Mouse (Mus musculus) thymus, postnatal 0 days (tissue): ENCODE results near the gene Spsb3. TPM values are rescaled to one million over a fixed set of nuclear protein-coding genes. Genes with fewer than 3 reads are reported as not detected.

Source experiments
- polyA plus RNA-seq: library from polyadenylated mRNA; unstranded; fragments of >200 nt; fragmentation: Nextera tagmentation; extraction: Ambion mirVana; gene quantifications from 2 replicates; pipeline ENCODE4 v1.2.1, GENCODE M21; 2015

Spsb3 gene
- polyA plus RNA-seq, 1 experiment from 2014 or later, result 97.8 TPM

Other genes starting within 250 kb of the Spsb3 start
- 11.3 and 11.9 TPM in 2 replicates for gene Slc9a3r2, start 236.3 kb upstream of the Spsb3 start, polyA plus RNA-seq
- gene Npw, start 228.2 kb upstream of the Spsb3 start, polyA plus RNA-seq, result 0.21 TPM in 1 of 2 replicates, not detected in the other
- 11.6 and 14.5 TPM in 2 replicates for gene Zfp598, start 217.0 kb upstream of the Spsb3 start, polyA plus RNA-seq
- 0.09 and 0.13 TPM in 2 replicates for gene Syngr3, start 196.7 kb upstream of the Spsb3 start, polyA plus RNA-seq
- 36.0 and 36.2 TPM in 2 replicates for gene Gfer, start 190.5 kb upstream of the Spsb3 start, polyA plus RNA-seq
- gene Noxo1, start 190.4 kb upstream of the Spsb3 start, polyA plus RNA-seq, result 2.3 and 3.0 TPM in 2 replicates
- gene Tbl3, start 179.0 kb upstream of the Spsb3 start, polyA plus RNA-seq, result 65.9 TPM in 2 replicates
- gene Rnf151, start 168.6 kb upstream of the Spsb3 start, polyA plus RNA-seq, result 0.13 TPM in 1 of 2 replicates, not detected in the other
- gene Rps2, start 168.5 kb upstream of the Spsb3 start, polyA plus RNA-seq, result 1,372 and 1,374 TPM in 2 replicates
- gene Ndufb10, start 162.2 kb upstream of the Spsb3 start, polyA plus RNA-seq, result 304 and 335 TPM in 2 replicates
- gene Rpl3l, start 158.8 kb upstream of the Spsb3 start, polyA plus RNA-seq, result 0.82 and 1.6 TPM in 2 replicates
- gene Msrb1, start 150.0 kb upstream of the Spsb3 start, polyA plus RNA-seq, result 48.7 and 53.4 TPM in 2 replicates
- 0.25 and 0.40 TPM in 2 replicates for gene Hs3st6, start 133.7 kb upstream of the Spsb3 start, polyA plus RNA-seq
- 0.17 and 0.23 TPM in 2 replicates for gene Meiob, start 82.4 kb upstream of the Spsb3 start, polyA plus RNA-seq
- 65.8 and 74.0 TPM in 2 replicates for gene Hagh, start 46.5 kb upstream of the Spsb3 start, polyA plus RNA-seq
- gene Fahd1, start 36.3 kb upstream of the Spsb3 start, polyA plus RNA-seq, result 11.0 and 12.8 TPM in 2 replicates
- gene Igfals, start 20.6 kb upstream of the Spsb3 start, polyA plus RNA-seq, result 2.1 and 2.4 TPM in 2 replicates
- gene Nubp2, start 294 bp upstream of the Spsb3 start, polyA plus RNA-seq, result 109 and 112 TPM in 2 replicates
- 19.9 and 24.9 TPM in 2 replicates for gene Eme2, start 8.4 kb downstream of the Spsb3 start, polyA plus RNA-seq
- gene Mrps34, start 8.5 kb downstream of the Spsb3 start, polyA plus RNA-seq, result 128 and 136 TPM in 2 replicates
- gene Nme3, start 9.9 kb downstream of the Spsb3 start, polyA plus RNA-seq, result 47.7 and 57.2 TPM in 2 replicates
- gene Mapk8ip3, start 50.3 kb downstream of the Spsb3 start, polyA plus RNA-seq, result 15.3 and 18.3 TPM in 2 replicates
- gene Jpt2, start 74.0 kb downstream of the Spsb3 start, polyA plus RNA-seq, result 54.0 and 55.2 TPM in 2 replicates
- 4.7 and 5.4 TPM in 2 replicates for gene Cramp1l, start 129.1 kb downstream of the Spsb3 start, polyA plus RNA-seq
- gene Ift140, start 129.4 kb downstream of the Spsb3 start, polyA plus RNA-seq, result 10.6 and 11.7 TPM in 2 replicates
- 5.5 and 6.0 TPM in 2 replicates for gene Tmem204, start 196.9 kb downstream of the Spsb3 start, polyA plus RNA-seq
- gene Telo2, start 229.3 kb downstream of the Spsb3 start, polyA plus RNA-seq, result 19.2 and 19.8 TPM in 2 replicates
- gene Ptx4, start 234.1 kb downstream of the Spsb3 start, polyA plus RNA-seq, result 0.12 TPM in 1 of 2 replicates, not detected in the other
- gene Clcn7, start 246.7 kb downstream of the Spsb3 start, polyA plus RNA-seq, result 12.7 and 15.0 TPM in 2 replicates